Mouse (Mus musculus) thymus, adult 18-20 months (tissue): Measurements from ENCODE around the gene Slc2a13.
A peak's percentile ranks its signal among the peaks of the same experiment; 100 is the strongest.

Experiments
- DNase-seq, 2 experiments: peaks; one replicate each; pipeline ENCODE4 v3.0.0; 2022; ENCODE audit warnings: mixed read lengths in 2 of 2

The Slc2a13 gene

GRCm38 (mm10) chr15:91373203-91373584 lies 199.9 kb downstream of the Slc2a13 start:
- DNase-seq = no peak

GRCm38 (mm10) chr15:91372464-91373202 lies 200.4 kb downstream of the Slc2a13 start:
- no peak for DNase-seq

GRCm38 (mm10) chr15:91371859-91372394 lies 201.1 kb downstream of the Slc2a13 start:
- no peak for DNase-seq

- no peak for DNase-seq
These were observed 203.2 kb downstream of the Slc2a13 start for GRCm38 (mm10) chr15:91369736-91370449.

- DNase-seq = no peak
These were observed 212.6 kb downstream of the Slc2a13 start for GRCm38 (mm10) chr15:91360495-91360894.

- DNase-seq = no peak
These were observed 222.1 kb downstream of the Slc2a13 start for GRCm38 (mm10) chr15:91351006-91351405.

GRCm38 (mm10) chr15:91338350-91338749 lies 234.7 kb downstream of the Slc2a13 start:
- no peak for DNase-seq

- no peak for DNase-seq
These were observed 238.6 kb downstream of the Slc2a13 start for GRCm38 (mm10) chr15:91334416-91334900.

- DNase-seq = no peak
These were observed 245.3 kb downstream of the Slc2a13 start for GRCm38 (mm10) chr15:91327748-91328147.

GRCm38 (mm10) chr15:91327023-91327422 lies 246.0 kb downstream of the Slc2a13 start:
- DNase-seq = no peak

- no peak for DNase-seq
These were observed 253.7 kb downstream of the Slc2a13 start for GRCm38 (mm10) chr15:91319376-91319775.

- no peak for DNase-seq
These were observed 256.1 kb downstream of the Slc2a13 start for GRCm38 (mm10) chr15:91316964-91317363.

GRCm38 (mm10) chr15:91314402-91315318 lies 258.4 kb downstream of the Slc2a13 start:
- DNase-seq = no peak

- DNase-seq = no peak
These were observed 268.7 kb downstream of the Slc2a13 start for GRCm38 (mm10) chr15:91304296-91304852.

- peak; percentile 7 to 12 for DNase-seq
These were observed 271.7 kb downstream of the Slc2a13 start for GRCm38 (mm10) chr15:91301366-91301765.

GRCm38 (mm10) chr15:91299319-91299835 lies 273.7 kb downstream of the Slc2a13 start:
- DNase-seq = no peak

- no peak for DNase-seq
These were observed 289.6 kb downstream of the Slc2a13 start for GRCm38 (mm10) chr15:91283418-91283817.

- no peak for DNase-seq
These were observed 290.2 kb downstream of the Slc2a13 start for GRCm38 (mm10) chr15:91282822-91283221.

- no peak for DNase-seq
These were observed 291.5 kb downstream of the Slc2a13 start for GRCm38 (mm10) chr15:91281521-91281920.

- no peak for DNase-seq
These were observed 293.5 kb downstream of the Slc2a13 start for GRCm38 (mm10) chr15:91279571-91279970.

- DNase-seq = no peak
These were observed 297.1 kb downstream of the Slc2a13 start for GRCm38 (mm10) chr15:91275961-91276360.

- DNase-seq = no peak
These were observed 304.5 kb downstream of the Slc2a13 start for GRCm38 (mm10) chr15:91268532-91268931.
